Mouse (Mus musculus) liver, embryonic 13.5 days (tissue): Measurements from ENCODE around the gene Bcl11a. TPM values are rescaled to one million over a fixed set of nuclear protein-coding genes. Genes with fewer than 3 reads are reported as not detected.

Experiments
- ATAC-seq: fragments of 200-750 bp; cut with Nextera tagmentation; 2 replicates; pipeline ENCODE4 v1.8.0; 2017; ENCODE audit warnings: low read depth, mild to moderate bottlenecking, moderate number of reproducible peaks, moderate library complexity
- DNase-seq: peaks from one replicate; pipeline ENCODE4 v3.0.0; 2022
- H3K27ac ChIP-seq: fragments of 300-500 bp; sonication (generic); 2 replicates; pipeline ENCODE4 v1.5.1; 2015; ENCODE audit warnings: moderate library complexity, mild to moderate bottlenecking, inconsistent platforms
- H3K27me3 ChIP-seq: fragments of 300-500 bp; sonication (generic); 2 replicates; pipeline ENCODE4 v1.6.1; 2015; ENCODE audit warnings: mild to moderate bottlenecking, inconsistent platforms
- H3K36me3 ChIP-seq: fragments of 300-500 bp; sonication (generic); 2 replicates; pipeline ENCODE4 v1.6.1; 2015; ENCODE audit warnings: mild to moderate bottlenecking, inconsistent platforms
- H3K4me1 ChIP-seq: fragments of 300-500 bp; sonication (generic); replicated peaks from 2 replicates; pipeline ENCODE4 v1.6.1; 2015; ENCODE audit warnings: inconsistent platforms
- H3K4me2 ChIP-seq: fragments of 300-500 bp; sonication (generic); 2 replicates; pipeline ENCODE4 v1.6.1; 2015; ENCODE audit warnings: inconsistent platforms, mild to moderate bottlenecking, moderate library complexity
- H3K4me3 ChIP-seq: fragments of 300-500 bp; sonication (generic); replicated peaks from 2 replicates; pipeline ENCODE4 v1.5.1; 2015; ENCODE audit warnings: mild to moderate bottlenecking, inconsistent platforms
- H3K9ac ChIP-seq: fragments of 300-500 bp; sonication (generic); 2 replicates; pipeline ENCODE4 v1.6.1; 2015; ENCODE audit warnings: mild to moderate bottlenecking, inconsistent platforms
- H3K9me3 ChIP-seq: fragments of 300-500 bp; sonication (generic); replicated peaks from 2 replicates; pipeline ENCODE4 v1.6.1; 2016; ENCODE audit warnings: inconsistent platforms
- whole genome bisulfite sequencing: fragments of 180-500 bp; shearing (Covaris S2); methylation state at CpG from one replicate; pipeline ENCODE4 v1.1.7; 2015; ENCODE audit not compliant: insufficient replicate concordance; 5-methylcytosine and 5-hydroxymethylcytosine counted together
- polyA plus RNA-seq: library from polyadenylated mRNA; unstranded; fragments of >200 nt; fragmentation: Nextera tagmentation; extraction: Ambion mirVana; gene quantifications from 2 replicates; pipeline ENCODE4 v1.2.1, GENCODE M21; 2015

The Bcl11a gene
- polyA plus RNA-seq, 1 experiment from 2014 or later: 37.9 TPM

- WGBS: 1% methylated on average over 35 of the region's 35 CpGs
- no peaks in the 10 kb centered on the region for H3K27me3 ChIP-seq
- H3K4me2 ChIP-seq: peak overlapping the region; percentile 98
- peaks cover 61% of the 10 kb centered on the region for H3K4me1 ChIP-seq
- H3K9ac ChIP-seq: peak overlapping the region; percentile 90
- H3K9me3 ChIP-seq: no peaks in the 10 kb centered on the region
- peaks cover 19% of the 10 kb centered on the region for H3K36me3 ChIP-seq
- H3K4me3 ChIP-seq: peak overlapping the region; percentile 85
- peak; percentile 63 for DNase-seq
- ATAC-seq: peak; percentile 47
- H3K27ac ChIP-seq: peak overlapping the region; percentile 92
Measured at GRCm38 (mm10) chr11:24081016-24081686, 3.3 kb downstream of the Bcl11a start.

GRCm38 (mm10) chr11:24081687-24082384, 4.0 kb downstream of the Bcl11a start:
- H3K27me3 ChIP-seq: no peaks in the 10 kb centered on the region
- H3K4me1 ChIP-seq: peaks cover 67% of the 10 kb centered on the region
- ATAC-seq (peak; percentile 21; the same call in 1 of the 2 replicates), DNase-seq (peak; percentile 46)
- H3K9ac ChIP-seq: peak overlapping the region; percentile 90
- WGBS: under 1% methylated on average over 43 of the region's 43 CpGs
- H3K36me3 ChIP-seq: peaks cover 25% of the 10 kb centered on the region
- H3K9me3 ChIP-seq: no peaks in the 10 kb centered on the region
- peak overlapping the region; percentile 85 for H3K4me3 ChIP-seq
- peak overlapping the region; percentile 98 for H3K4me2 ChIP-seq
- peak overlapping the region; percentile 92 for H3K27ac ChIP-seq

GRCm38 (mm10) chr11:24082385-24083075, 4.7 kb downstream of the Bcl11a start:
- no peaks in the 10 kb centered on the region for H3K27me3 ChIP-seq
- H3K36me3 ChIP-seq: peaks cover 32% of the 10 kb centered on the region
- no peaks in the 10 kb centered on the region for H3K9me3 ChIP-seq
- DNase-seq: no peak
- peak overlapping the region; percentile 92 for H3K27ac ChIP-seq
- no peak for ATAC-seq
- H3K4me2 ChIP-seq: peak overlapping the region; percentile 98
- peak overlapping the region; percentile 90 for H3K9ac ChIP-seq
- WGBS: 12% methylated on average over 11 of the region's 11 CpGs
- peak overlapping the region; percentile 85 for H3K4me3 ChIP-seq
- H3K4me1 ChIP-seq: peaks cover 74% of the 10 kb centered on the region

GRCm38 (mm10) chr11:24083076-24083405, 5.2 kb downstream of the Bcl11a start:
- peaks cover 38% of the 10 kb centered on the region for H3K36me3 ChIP-seq
- peak overlapping the region; percentile 72 for H3K27ac ChIP-seq
- no peak for DNase-seq
- ATAC-seq: no peak
- H3K4me2 ChIP-seq: peak overlapping the region; percentile 98
- no peaks in the 10 kb centered on the region for H3K27me3 ChIP-seq
- H3K9ac ChIP-seq: peak overlapping the region; percentile 67
- H3K4me1 ChIP-seq: peaks cover 79% of the 10 kb centered on the region
- H3K4me3 ChIP-seq: peak overlapping the region; percentile 50
- no peaks in the 10 kb centered on the region for H3K9me3 ChIP-seq
- WGBS: 40% methylated on average over 1 of the region's 1 CpGs

GRCm38 (mm10) chr11:24083423-24083822, 5.6 kb downstream of the Bcl11a start:
- Histone ChIP-seq H3K4me2 (peak overlapping the region; percentile 98), H3K9me3 (no peaks in the 10 kb centered on the region), H3K4me3 (peak overlapping the region; percentile 50), H3K27me3 (no peaks in the 10 kb centered on the region), H3K27ac (peak overlapping the region; percentile 72), H3K36me3 (peaks cover 41% of the 10 kb centered on the region), H3K4me1 (peaks cover 80% of the 10 kb centered on the region), H3K9ac (peak overlapping the region; percentile 67)
- 19% methylated on average over 7 of the region's 7 CpGs for WGBS
- ATAC-seq: no peak
- DNase-seq: no peak

- Histone ChIP-seq H3K36me3 (peaks cover 48% of the 10 kb centered on the region), H3K9ac (no peak overlapping the region), H3K27me3 (no peaks in the 10 kb centered on the region), H3K9me3 (no peaks in the 10 kb centered on the region), H3K27ac (no peak overlapping the region; the same call in 1 of the 2 replicates), H3K4me1 (peaks cover 75% of the 10 kb centered on the region), H3K4me3 (no peak overlapping the region), H3K4me2 (peak overlapping the region; percentile 23; the same call in 1 of the 2 replicates)
- 52% methylated on average over 3 of the region's 3 CpGs for WGBS
- DNase-seq (no peak), ATAC-seq (no peak)
Measured at GRCm38 (mm10) chr11:24084077-24084476, 6.2 kb downstream of the Bcl11a start.

- 76% methylated on average over 4 of the region's 4 CpGs for WGBS
- Histone ChIP-seq H3K4me3 (no peak overlapping the region), H3K4me1 (peaks cover 72% of the 10 kb centered on the region), H3K9ac (0 out of 2 replicates have a peak overlapping the region, but pooled peaks have one; percentile 37), H3K27ac (peak overlapping the region; percentile 51), H3K36me3 (peaks cover 53% of the 10 kb centered on the region), H3K27me3 (no peaks in the 10 kb centered on the region), H3K4me2 (no peak overlapping the region), H3K9me3 (no peaks in the 10 kb centered on the region)
- no peak for ATAC-seq
- no peak for DNase-seq
Measured at GRCm38 (mm10) chr11:24084590-24084989, 6.7 kb downstream of the Bcl11a start.

GRCm38 (mm10) chr11:24085986-24086385, 8.1 kb downstream of the Bcl11a start:
- H3K9me3 ChIP-seq: no peaks in the 10 kb centered on the region
- H3K27me3 ChIP-seq: no peaks in the 10 kb centered on the region
- DNase-seq (no peak), ATAC-seq (no peak)
- H3K9ac ChIP-seq: 0 out of 2 replicates have a peak overlapping the region, but pooled peaks have one; percentile 11
- WGBS: 48% methylated on average over 6 of the region's 6 CpGs
- H3K4me1 ChIP-seq: peaks cover 67% of the 10 kb centered on the region
- H3K4me3 ChIP-seq: no peak overlapping the region
- 0 out of 2 replicates have a peak overlapping the region, but pooled peaks have one; percentile 5 for H3K4me2 ChIP-seq
- H3K27ac ChIP-seq: 0 out of 2 replicates have a peak overlapping the region, but pooled peaks have one; percentile 24
- peaks cover 64% of the 10 kb centered on the region for H3K36me3 ChIP-seq

GRCm38 (mm10) chr11:24087069-24087468, 9.2 kb downstream of the Bcl11a start:
- H3K4me3 ChIP-seq: no peak overlapping the region
- no peaks in the 10 kb centered on the region for H3K9me3 ChIP-seq
- H3K4me1 ChIP-seq: peaks cover 66% of the 10 kb centered on the region
- no peak overlapping the region for H3K9ac ChIP-seq
- ATAC-seq: no peak
- H3K27me3 ChIP-seq: no peaks in the 10 kb centered on the region
- no peak for DNase-seq
- no peak overlapping the region for H3K4me2 ChIP-seq
- H3K36me3 ChIP-seq: peaks cover 70% of the 10 kb centered on the region
- 83% methylated on average over 4 of the region's 4 CpGs for WGBS
- H3K27ac ChIP-seq: no peak overlapping the region

- DNase-seq (no peak), ATAC-seq (no peak)
- 68% methylated on average over 4 of the region's 4 CpGs for WGBS
- Histone ChIP-seq H3K4me2 (no peak overlapping the region), H3K27me3 (no peaks in the 10 kb centered on the region), H3K4me3 (no peak overlapping the region), H3K4me1 (peaks cover 67% of the 10 kb centered on the region), H3K9me3 (no peaks in the 10 kb centered on the region), H3K36me3 (peaks cover 82% of the 10 kb centered on the region), H3K9ac (no peak overlapping the region), H3K27ac (no peak overlapping the region)
Measured at GRCm38 (mm10) chr11:24090443-24090842, 12.6 kb downstream of the Bcl11a start.

- ATAC-seq (no peak), DNase-seq (no peak)
- H3K9me3 ChIP-seq: no peaks in the 10 kb centered on the region
- peaks cover 64% of the 10 kb centered on the region for H3K4me1 ChIP-seq
- H3K27ac ChIP-seq: peak overlapping the region; percentile 10; the same call in 1 of the 2 replicates
- no peak overlapping the region for H3K9ac ChIP-seq
- H3K27me3 ChIP-seq: no peaks in the 10 kb centered on the region
- no peak overlapping the region for H3K4me2 ChIP-seq
- H3K36me3 ChIP-seq: peaks cover 71% of the 10 kb centered on the region
- 71% methylated on average over 15 of the region's 15 CpGs for WGBS
- H3K4me3 ChIP-seq: no peak overlapping the region
Measured at GRCm38 (mm10) chr11:24091393-24092080, 13.7 kb downstream of the Bcl11a start.
